Mouse (Mus musculus): Measurements from ENCODE around the gene Leap2.

The Leap2 gene

GRCm38 (mm10) chr11:53423036-53423435 lies at the start of gene Leap2:
TSS of gene Leap2 (minus strand) at chr11:53423170.
- no peak for DNase-seq (ENCODE audit: low read depth)

- no peak for DNase-seq (ENCODE audit: low read depth)
Measured at GRCm38 (mm10) chr11:53472709-53473108, 49.7 kb upstream of the Leap2 start.

GRCm38 (mm10) chr11:53469968-53470695 lies 47.2 kb upstream of the Leap2 start, which contains the start of gene Gm9837:
TSS of gene Gm9837 (minus strand) at chr11:53470479.
- peak; percentile 82 for DNase-seq (ENCODE audit: low read depth)

GRCm38 (mm10) chr11:53469294-53469967 lies 46.5 kb upstream of the Leap2 start:
- no peak for DNase-seq (ENCODE audit: low read depth)

- DNase-seq (ENCODE audit: low read depth): no peak
Measured at GRCm38 (mm10) chr11:53466231-53466971, 43.4 kb upstream of the Leap2 start.

- DNase-seq (ENCODE audit: low read depth): no peak
Measured at GRCm38 (mm10) chr11:53463551-53464424, 40.8 kb upstream of the Leap2 start.

GRCm38 (mm10) chr11:53461727-53462126 lies 38.8 kb upstream of the Leap2 start:
- DNase-seq (ENCODE audit: low read depth): peak; percentile 30

- DNase-seq (ENCODE audit: low read depth): peak; percentile 28
Measured at GRCm38 (mm10) chr11:53460192-53460591, 37.2 kb upstream of the Leap2 start.

GRCm38 (mm10) chr11:53458996-53459395 lies 36.0 kb upstream of the Leap2 start:
- DNase-seq (ENCODE audit: low read depth): no peak

- no peak for DNase-seq (ENCODE audit: low read depth)
Measured at GRCm38 (mm10) chr11:53457372-53457954, 34.5 kb upstream of the Leap2 start.

- no peak for DNase-seq (ENCODE audit: low read depth)
Measured at GRCm38 (mm10) chr11:53456474-53457371, 33.8 kb upstream of the Leap2 start, which contains the start of the genes Gm10447 and Shroom1. TSS of gene Gm10447 (minus strand) at chr11:53457110. TSS of gene Shroom1 (plus strand) at chr11:53457205.

- DNase-seq (ENCODE audit: low read depth): no peak
Measured at GRCm38 (mm10) chr11:53453031-53453430, 30.1 kb upstream of the Leap2 start.

GRCm38 (mm10) chr11:53452396-53452795 lies 29.4 kb upstream of the Leap2 start:
- no peak for DNase-seq (ENCODE audit: low read depth)

- DNase-seq (ENCODE audit: low read depth): no peak
Measured at GRCm38 (mm10) chr11:53451361-53451760, 28.4 kb upstream of the Leap2 start.

GRCm38 (mm10) chr11:53450070-53450705 lies 27.2 kb upstream of the Leap2 start:
- no peak for DNase-seq (ENCODE audit: low read depth)

- no peak for DNase-seq (ENCODE audit: low read depth)
Measured at GRCm38 (mm10) chr11:53448529-53448928, 25.6 kb upstream of the Leap2 start.

GRCm38 (mm10) chr11:53447996-53448395 lies 25.0 kb upstream of the Leap2 start:
- no peak for DNase-seq (ENCODE audit: low read depth)

- no peak for DNase-seq (ENCODE audit: low read depth)
Measured at GRCm38 (mm10) chr11:53446183-53446582, 23.2 kb upstream of the Leap2 start.

GRCm38 (mm10) chr11:53445562-53445961 lies 22.6 kb upstream of the Leap2 start:
- DNase-seq (ENCODE audit: low read depth): no peak

- peak; percentile 67 for DNase-seq (ENCODE audit: low read depth)
Measured at GRCm38 (mm10) chr11:53443861-53444260, 20.9 kb upstream of the Leap2 start.

All from 416B (cell line).